Mouse (Mus musculus) hematopoietic stem cell, adult 5-6 weeks (primary cell): ENCODE data around the gene Dvl2. TPM values are rescaled to one million over a fixed set of nuclear protein-coding genes. Genes with fewer than 3 reads are reported as not detected.
"Not testable (repeated sequence)": the region's sequence is repeated elsewhere in the genome, so short reads cannot be mapped to it uniquely, and the experiment has no call there.

Experiments used
- ATAC-seq, 2 experiments: fragments of 125-278 bp in 1 of 2; replicated peaks in 1 of 2; 2 replicates each; pipeline ENCODE4 v1.8.0; 2016 to 2017; ENCODE audit warnings: inconsistent platforms in 2 of 2, mild to moderate bottlenecking in 2 of 2, moderate number of reproducible peaks in 2 of 2, low read depth in 1 of 2, moderate TSS enrichment in 1 of 2; ENCODE audit not compliant: low FRiP score in 2 of 2, poor library complexity in 2 of 2, severe bottlenecking in 2 of 2, insufficient read depth in 1 of 2, low TSS enrichment in 1 of 2
- total RNA-seq: library from RNA; stranded (forward); fragments of 172-1452, 232-1000 nt; gene quantifications from 2 replicates; pipeline ENCODE4 v1.2.3, GENCODE M21; 2017

Gene Dvl2
- total RNA-seq, result 22.6 and 35.9 TPM in 2 replicates

DNA sequence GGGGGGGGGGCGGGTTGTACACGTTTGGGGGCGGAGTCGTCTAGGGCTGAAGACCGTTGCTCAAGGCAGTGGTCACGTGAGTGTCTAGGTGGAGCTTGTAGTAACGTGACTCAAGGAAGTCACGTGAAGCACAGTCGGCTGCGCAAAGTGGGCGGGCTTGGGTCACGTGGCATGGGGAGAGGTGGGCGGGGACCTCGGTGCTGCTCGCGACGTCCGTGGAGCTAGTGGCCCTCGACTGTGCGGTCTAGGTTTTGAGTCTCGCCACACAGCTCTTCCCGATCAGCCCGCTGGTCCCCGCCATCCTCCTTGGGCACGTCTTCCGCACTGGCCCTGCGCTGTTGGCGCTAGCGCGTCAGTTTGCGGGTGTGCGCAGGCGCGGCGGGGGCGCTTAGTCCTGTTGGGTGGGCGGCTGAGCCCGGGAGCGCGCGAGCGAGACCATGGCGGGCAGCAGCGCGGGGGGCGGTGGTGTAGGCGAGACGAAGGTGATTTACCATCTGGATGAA, at the start of gene Dvl2:
TSS of gene Dvl2 (plus strand) at position 200 of the 503 bp plus-strand sequence.
- peak; percentile 57 to 61 for ATAC-seq

DNA sequence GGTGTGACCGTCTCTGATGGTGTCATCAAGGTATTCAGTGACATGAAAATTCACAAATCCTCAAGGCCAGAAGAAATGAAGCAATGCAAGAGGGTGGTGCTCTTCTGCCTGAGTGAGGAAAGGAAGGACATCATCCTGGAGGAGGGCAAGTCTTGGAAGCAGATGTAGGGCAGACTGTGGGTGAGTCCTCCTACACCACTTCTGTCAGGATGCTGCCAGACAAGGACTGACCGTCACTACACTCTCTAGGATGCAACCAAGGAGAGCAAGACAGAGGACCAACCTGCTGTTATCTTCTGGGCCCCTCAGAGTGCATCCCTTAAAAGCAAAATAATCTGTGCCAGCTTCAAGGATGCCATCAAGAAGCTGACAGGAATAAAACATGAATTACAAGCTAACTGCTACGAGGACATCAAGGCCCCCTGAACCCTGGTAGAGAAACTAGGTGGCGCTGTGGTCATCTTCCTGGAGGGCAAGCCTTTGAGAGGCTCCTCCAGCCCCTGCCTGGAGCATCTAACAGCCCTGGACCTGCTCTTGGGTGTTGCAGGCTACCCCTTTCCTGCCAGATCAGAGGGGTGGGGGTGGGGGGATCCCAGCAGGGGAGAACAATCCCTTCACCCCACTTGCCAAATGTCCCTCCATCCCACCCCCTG, 49.5 kb upstream of the Dvl2 start:
- ATAC-seq, result no peak

DNA sequence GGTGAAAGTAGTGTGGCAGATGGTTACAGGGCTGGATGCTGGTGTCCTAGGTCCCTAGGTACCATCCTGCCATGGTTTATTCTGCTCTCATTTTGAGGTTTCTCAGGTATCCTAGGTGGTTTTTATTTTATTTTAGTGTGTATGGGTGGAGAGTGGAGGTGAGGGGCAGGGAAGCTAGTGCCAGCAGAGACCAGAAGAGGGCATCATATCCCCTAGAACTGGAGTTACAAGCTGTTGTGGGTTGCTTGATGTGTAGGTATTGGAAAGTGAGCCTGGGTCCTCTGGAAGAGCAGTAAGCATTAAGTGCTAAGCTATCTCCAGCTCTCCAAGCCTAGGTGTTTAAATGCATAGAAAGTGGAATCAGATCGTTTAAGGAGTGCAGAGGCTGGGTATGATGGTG, 48.1 kb upstream of the Dvl2 start:
- no peak for ATAC-seq

DNA sequence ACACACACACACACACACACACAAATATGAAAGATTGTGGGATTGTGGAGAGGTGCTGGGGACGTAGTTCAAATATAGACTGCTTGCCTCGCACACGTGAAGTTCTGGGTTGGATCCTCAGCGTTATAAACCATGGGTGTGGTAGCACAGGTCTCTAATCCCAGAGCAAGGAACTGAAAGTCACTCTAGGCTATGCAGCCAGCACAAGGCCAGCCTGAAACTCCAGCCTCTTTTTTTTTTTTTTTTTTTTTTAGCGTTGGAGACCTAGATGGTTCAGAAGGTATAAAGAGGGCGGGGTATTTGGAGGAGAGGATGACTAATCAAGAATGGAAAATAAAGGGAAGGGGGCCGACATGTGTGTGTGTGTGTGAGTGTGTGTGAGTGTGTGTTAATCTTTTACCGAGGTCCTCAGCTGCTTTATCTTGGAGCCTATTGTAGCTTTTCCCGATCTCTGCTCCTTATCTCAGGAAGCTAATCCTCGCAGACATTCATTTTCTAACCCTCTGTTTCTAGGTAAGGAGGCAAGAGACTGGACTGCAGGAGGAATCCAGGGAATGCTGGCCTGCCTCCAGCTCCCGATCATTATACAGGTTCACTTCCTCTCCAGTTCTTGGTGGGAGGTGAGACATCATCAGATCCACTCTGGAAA, 47.0 kb upstream of the Dvl2 start:
- no peak for ATAC-seq

DNA sequence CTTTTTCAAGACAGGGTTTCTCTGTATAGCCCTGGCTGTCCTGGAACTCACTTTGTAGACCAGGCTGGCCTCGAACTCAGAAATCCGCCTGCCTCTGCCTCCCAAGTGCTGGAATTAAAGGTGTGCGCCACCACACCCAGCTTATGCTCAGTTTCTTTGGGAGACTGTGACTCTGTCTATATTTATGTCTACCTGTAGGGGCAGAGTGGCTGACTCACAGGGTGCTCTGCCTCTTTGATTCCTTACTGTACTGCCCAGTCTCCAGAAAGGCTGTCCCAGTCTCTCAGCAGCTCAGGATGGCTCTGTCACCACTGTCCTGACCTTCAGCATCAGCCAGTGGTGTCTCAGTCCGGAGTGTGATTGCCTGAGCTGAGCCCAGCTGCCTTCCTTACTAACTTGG, 44.8 kb upstream of the Dvl2 start:
- ATAC-seq, result not testable (repeated sequence)

DNA sequence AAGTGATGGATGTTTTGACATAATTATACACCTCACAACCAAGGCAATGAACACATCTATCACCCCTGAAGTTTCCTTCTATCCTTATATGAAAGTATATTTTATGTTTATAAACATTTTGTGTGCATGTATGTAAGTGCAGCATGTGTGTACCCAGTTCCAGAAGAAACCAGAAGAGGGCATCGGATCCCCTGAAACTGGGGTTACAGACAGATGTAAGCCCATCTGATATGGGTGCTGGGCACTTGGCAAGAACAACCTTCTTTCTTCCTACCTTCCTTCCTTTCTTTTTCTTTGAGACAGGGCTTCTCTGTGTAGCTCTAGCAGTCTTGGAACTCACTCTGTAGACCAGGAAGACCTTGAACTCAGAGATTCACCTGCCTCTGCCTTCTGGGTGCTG, 44.2 kb upstream of the Dvl2 start:
- no peak for ATAC-seq

DNA sequence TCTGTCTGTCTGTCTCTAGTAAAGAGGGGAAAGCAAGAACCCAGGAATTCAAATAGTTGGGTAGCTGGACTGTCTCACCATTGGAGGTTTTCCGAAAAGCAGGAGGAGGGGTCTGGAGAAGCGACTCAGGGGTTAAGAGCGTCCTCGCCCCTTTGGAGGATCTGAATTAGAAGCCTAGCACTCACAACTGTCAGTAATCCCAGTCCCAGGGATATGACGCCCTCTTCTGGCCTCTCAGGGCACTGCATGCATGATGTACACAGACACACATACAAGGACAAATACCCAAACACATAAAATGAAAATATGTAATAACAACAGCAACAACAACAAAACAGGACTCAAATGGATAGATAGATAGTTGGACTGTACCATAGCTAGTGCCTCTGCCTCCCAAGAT, 39.8 kb upstream of the Dvl2 start:
- no peak for ATAC-seq

DNA sequence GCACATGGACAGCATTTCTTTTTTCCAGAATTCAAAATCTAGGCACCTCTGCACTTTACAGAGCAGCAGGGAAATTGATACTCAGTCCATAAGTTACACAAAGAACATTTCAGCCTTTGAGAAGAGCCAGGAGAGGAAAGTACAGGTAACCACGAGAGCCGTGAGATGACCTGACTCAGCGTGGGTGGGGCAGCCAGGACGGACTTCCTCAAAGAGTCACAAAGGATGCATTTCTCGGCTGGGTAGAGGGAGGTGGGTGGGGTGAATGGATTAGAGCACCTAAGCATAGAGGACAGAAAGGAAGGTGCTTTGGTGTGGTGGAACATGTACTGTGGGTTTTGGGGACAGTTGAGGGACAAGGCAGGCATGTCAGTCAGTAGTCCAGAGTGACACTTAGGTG, 38.6 kb upstream of the Dvl2 start:
- ATAC-seq, result no peak

DNA sequence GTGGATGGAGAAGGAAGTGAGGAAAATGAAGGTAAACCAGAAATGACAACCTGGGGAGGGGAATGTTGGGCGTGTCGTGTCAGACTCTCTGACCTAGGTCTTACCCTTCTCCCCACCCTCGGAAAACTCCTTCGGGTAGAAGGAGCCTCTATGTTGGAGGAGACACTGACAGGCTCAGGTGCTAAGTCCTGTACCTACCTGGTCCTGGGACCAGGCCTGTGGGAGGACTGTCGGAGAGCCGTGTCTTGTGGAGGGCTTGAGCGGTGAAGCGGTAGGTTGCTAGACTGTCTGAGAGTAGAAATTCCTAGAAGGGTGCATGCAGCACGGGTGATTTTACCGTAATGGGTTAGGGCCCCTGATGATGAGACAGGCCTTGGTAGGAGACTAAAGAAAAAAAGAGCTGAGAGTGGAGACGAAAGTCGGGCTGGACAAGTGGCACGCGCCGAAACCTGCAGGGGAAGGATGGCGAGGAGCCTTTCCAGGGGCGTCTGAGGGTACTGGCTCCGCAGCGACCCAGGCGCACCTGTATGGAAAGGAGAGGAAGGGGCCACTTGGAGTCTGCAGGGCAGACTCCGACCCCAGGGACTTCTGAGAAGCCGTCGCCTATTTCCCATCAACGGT, 35.6 kb upstream of the Dvl2 start, which contains the start of gene Cldn7:
TSS of gene Cldn7 (plus strand) at position 130 of the 621 bp plus-strand sequence.
- ATAC-seq, result no peak

DNA sequence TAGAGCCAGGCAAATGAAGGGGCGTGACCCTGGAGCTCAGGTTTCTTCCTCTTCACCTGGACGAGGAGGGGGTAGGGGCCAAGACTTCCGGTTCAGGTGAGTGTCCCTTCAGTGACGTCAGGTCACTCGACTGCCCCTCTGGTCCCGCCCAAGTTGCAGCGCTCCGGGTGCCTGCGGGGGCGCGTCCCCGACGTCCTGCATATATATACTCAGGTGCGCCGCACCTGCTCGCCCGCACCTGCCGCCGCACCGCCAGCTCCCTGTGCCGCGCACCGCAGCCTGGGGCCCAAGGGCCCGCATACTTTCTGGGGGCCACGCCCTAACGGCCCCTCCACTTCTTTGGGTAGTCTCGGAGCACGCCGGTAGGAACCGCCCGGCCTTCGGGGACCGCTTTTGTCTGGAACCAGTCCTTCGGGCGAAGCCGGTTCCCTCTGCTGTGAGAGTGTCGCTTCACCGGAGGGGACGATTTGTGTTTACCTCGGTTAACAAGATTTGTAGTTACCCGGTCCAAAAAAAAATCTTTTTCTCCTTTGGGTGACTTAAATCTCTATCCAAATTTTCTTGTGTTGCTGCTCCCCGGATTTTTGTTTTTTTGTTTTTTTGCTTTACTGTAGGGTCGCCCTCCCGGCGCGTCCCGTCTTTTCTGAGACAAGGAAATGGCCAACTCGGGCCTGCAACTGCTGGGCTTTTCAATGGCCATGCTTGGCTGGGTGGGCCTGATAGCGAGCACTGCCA, 35.0 kb upstream of the Dvl2 start:
- no peak for ATAC-seq

DNA sequence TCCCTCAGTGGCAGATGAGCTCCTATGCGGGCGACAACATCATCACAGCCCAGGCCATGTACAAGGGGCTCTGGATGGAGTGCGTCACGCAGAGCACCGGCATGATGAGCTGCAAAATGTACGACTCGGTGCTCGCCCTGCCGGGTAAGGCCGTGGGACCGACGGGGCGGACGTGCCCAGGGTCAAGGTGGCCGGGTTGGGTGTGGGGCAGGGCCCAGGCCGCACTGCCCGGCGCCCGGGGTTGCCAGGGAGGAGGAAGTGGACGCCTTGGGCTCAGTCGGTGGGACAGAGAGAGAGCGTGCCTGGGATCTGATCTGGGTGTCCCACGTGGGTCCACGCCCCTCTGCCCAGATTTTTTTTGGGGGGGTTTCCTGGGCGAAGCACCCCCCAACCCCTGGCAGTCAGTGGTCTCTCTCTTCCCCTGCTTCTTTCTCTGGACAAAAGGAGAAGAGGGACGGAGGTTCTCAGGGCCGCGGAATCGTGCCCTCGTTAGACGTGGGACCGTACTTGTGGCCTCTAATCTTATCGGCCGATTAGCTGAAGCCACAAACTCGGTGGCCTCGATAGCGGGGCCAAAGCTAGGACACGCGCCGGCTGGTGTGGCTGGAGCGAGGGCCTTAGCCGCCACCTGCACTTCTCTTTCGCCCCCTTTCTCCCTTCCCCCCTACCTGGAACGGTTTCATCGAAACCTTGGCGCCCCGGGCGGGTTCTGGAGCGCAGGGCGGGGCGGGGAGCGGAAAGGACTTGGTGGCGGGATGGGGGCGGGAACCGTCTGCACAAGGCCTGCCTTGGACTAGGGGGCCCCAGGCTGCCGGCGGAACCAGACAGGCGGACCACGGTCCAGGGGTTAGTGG, 34.2 kb upstream of the Dvl2 start:
- ATAC-seq, result peak; percentile 36 to 40; a peak in 1 of 4 replicates

DNA sequence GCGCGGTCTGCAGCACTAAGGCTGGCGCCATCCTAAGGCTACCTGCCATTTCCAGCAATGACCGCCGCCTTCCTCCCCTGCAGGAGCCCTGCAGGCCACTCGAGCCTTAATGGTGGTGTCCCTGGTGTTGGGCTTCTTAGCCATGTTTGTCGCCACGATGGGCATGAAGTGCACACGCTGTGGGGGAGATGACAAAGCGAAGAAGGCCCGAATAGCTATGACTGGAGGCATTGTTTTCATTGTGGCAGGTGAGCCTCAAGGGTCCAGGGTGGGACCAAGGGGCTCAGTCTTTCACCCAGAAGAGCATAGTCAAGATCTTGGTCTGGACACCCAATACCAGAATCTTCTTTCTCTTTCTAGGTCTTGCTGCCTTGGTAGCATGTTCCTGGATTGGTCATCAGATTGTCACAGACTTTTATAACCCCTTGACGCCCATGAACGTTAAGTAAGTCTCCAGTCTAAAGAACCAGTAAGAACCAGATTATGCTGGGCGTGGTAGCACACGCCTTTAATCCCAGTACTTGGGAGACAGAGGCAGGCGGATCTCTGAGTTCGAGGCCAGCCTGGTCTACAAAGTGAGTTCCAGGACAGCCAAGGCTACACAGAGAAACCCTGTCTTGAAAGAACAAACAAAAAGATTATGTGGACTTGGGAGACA, 33.4 kb upstream of the Dvl2 start:
- ATAC-seq, result no peak; a peak in 1 of 4 replicates

DNA sequence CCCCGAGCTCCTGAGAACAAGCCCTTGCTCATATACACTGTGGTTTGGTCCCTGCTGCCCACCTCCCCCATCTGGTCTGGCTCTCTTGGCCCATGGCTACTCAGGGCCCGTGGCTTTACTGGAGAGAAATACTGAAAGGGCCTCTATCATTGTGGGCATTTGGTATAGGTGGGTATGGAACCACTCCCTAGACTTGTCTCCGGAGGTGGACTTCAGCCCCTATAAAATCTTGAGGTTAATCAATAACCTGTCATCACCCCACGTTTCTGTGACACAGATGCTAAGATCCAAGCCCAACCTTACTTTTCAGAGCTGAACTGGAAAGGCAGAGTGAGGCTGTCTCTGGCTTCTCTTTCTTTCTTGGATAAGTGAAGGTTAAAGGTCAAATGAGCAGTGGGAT, 31.6 kb upstream of the Dvl2 start:
- ATAC-seq, result no peak

DNA sequence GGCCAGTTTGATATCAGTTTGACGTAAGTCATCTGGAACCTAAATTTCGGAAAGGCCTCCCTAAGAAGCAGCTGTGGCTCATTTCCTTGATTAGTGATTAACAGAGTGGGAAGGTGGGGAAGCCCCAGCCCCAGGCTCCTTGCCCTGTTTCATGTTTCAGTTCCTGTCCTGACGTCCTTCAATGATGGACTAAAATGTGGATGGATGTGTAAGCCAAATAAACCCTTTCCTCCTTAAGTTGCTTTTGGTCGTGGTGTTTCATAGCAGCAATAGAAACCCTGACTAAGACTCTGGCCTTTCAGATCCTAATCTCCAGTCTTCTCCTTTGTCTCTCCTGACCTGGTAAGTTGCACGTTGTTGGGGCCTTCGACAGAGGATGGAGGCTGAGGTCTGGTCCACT, 30.2 kb upstream of the Dvl2 start:
- ATAC-seq, result no peak

DNA sequence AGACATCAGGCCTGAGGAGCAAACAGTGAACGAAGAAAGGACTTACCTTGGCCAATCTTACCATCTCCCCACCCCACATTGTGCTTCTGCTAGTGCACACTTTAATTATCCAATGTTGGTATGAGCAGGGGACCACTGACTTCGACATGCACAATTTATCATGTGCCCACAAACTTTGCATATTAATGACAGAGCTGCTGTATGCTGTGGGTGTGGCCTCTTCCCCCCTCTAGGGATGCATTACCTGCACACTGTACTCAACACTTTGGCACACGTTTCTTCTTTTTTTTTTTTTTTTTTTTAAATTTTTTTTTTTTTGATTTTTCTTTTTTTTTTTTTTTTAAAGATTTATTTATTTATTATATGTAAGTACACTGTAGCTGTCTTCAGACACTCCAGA, 29.6 kb upstream of the Dvl2 start:
- no peak for ATAC-seq

DNA sequence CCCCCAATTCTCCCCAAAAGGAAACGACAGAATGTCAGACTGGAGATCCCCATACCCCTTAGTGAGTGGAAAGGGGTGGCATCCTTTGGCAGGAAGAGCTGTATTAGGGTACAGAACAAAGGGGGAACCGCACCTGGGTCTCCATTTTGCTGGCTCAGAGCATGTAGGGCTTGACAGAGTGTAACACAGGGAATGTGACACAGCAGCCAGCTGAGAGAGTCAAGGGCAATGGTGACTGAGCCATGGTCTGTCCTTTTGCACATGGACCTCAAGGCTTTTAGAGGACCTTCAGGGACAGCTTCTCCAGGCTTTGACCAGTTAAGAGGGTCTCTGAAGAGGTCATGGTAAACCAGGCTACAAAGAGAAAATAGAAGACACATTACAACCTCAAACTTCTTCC, 25.5 kb upstream of the Dvl2 start:
- ATAC-seq, result no peak

DNA sequence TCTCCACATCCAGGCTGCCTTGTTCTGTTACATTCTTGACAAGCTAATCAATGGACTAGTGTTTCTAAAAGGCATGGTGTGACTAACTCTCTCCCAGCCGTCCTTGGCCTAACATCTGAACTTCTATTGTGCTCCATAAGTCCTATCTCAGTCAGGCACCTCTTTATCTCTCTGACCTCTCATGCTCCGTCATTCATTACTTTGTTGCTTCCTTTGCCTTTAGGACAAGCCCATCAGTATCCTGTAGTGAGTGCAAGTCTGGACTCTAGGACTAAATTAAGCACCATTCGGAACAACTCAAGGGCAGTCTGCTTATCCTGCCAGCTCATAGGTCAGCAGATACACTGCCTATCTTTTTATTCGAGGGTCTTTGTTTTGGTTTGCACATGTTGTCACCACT, 24.1 kb upstream of the Dvl2 start:
- no peak for ATAC-seq
